Mouse (Mus musculus): ENCODE results near the gene Lrrn4. TPM values are rescaled to one million over a fixed set of nuclear protein-coding genes. Genes with fewer than 3 reads are reported as not detected.

Gene Lrrn4
- polyA plus RNA-seq (2015; fragmentation: Nextera tagmentation; extraction: Ambion mirVana) = 6.3 and 7.3 TPM in 2 replicates

GRCm38 (mm10) chr2:132880844-132881645 is at the start of gene Lrrn4:
TSS of gene Lrrn4 (minus strand) at chr2:132880891.
- Histone ChIP-seq H3K36me3 (ENCODE audit: control insufficient read depth, insufficient read depth, low read length) (no peaks in the 10 kb centered on the region), H3K4me3 (ENCODE audit: low read length) (peak within 1 kb of the TSS; percentile 54), H3K4me2 (ENCODE audit: low read depth, low read length) (peak within 1 kb of the TSS; percentile 88), H3K27ac (ENCODE audit: low read length) (no peak within 1 kb of the TSS), H3K4me1 (replicated peaks; ENCODE audit: control insufficient read depth, insufficient read depth, low read length) (peaks cover 9% of the 10 kb centered on the region; the same call in 1 of the 2 replicates), H3K9ac (ENCODE audit: low read length) (no peak within 1 kb of the TSS), H3K27me3 (ENCODE audit: control insufficient read depth, insufficient read depth, low read depth, low read length) (peaks cover 28% of the 10 kb centered on the region), H3K9me3 (ENCODE audit: control insufficient read depth, low read length) (no peaks in the 10 kb centered on the region)
- WGBS = 12% methylated on average over 12 of the region's 12 CpGs
- no peak for ATAC-seq (ENCODE audit: low read depth)

- no peak overlapping the region for H3K4me2 ChIP-seq (ENCODE audit: low read depth, low read length)
- no peaks in the 10 kb centered on the region for H3K4me1 ChIP-seq (replicated peaks; ENCODE audit: control insufficient read depth, insufficient read depth, low read length)
- H3K9me3 ChIP-seq (ENCODE audit: control insufficient read depth, low read length) = no peaks in the 10 kb centered on the region
- H3K27me3 ChIP-seq (ENCODE audit: control insufficient read depth, insufficient read depth, low read depth, low read length) = no peaks in the 10 kb centered on the region
- H3K4me3 ChIP-seq (ENCODE audit: low read length) = no peak overlapping the region
- H3K9ac ChIP-seq (ENCODE audit: low read length) = no peak overlapping the region
- H3K36me3 ChIP-seq (ENCODE audit: control insufficient read depth, insufficient read depth, low read length) = no peaks in the 10 kb centered on the region
- WGBS = 74% methylated on average over 2 of the region's 2 CpGs
- ATAC-seq (ENCODE audit: low read depth) = no peak
- no peak overlapping the region for H3K27ac ChIP-seq (ENCODE audit: low read length)
Measured at GRCm38 (mm10) chr2:132928999-132929398, 48.3 kb upstream of the Lrrn4 start.

- Histone ChIP-seq H3K36me3 (ENCODE audit: control insufficient read depth, insufficient read depth, low read length) (no peaks in the 10 kb centered on the region), H3K27me3 (ENCODE audit: control insufficient read depth, insufficient read depth, low read depth, low read length) (no peaks in the 10 kb centered on the region), H3K9ac (ENCODE audit: low read length) (no peak overlapping the region), H3K27ac (ENCODE audit: low read length) (no peak overlapping the region), H3K4me3 (ENCODE audit: low read length) (no peak overlapping the region), H3K4me1 (replicated peaks; ENCODE audit: control insufficient read depth, insufficient read depth, low read length) (no peaks in the 10 kb centered on the region), H3K9me3 (ENCODE audit: control insufficient read depth, low read length) (no peaks in the 10 kb centered on the region), H3K4me2 (ENCODE audit: low read depth, low read length) (no peak overlapping the region)
- ATAC-seq (ENCODE audit: low read depth) = no peak
- 33% methylated on average over 2 of the region's 2 CpGs for WGBS
Measured at GRCm38 (mm10) chr2:132927871-132928270, 47.2 kb upstream of the Lrrn4 start.

DNA sequence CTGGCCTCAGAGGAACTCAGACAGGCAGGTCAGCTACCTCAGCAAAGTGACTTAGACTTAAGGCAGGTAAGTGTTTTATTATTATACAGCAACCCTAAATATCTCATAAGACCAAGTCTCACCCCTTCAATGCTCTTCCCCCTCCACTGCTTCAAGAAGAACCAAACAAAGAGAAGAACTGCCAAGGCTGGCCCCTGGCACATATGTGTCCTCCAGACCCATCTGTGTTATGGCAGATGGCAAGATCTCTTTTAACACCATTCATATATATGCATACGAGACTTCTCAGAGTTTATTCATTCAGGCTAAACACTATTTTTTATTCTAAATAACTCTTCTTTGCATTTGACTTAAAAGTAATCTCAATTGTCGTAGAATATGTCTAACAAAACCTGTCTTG is 46.6 kb upstream of the Lrrn4 start:
- Histone ChIP-seq H3K27me3 (ENCODE audit: control insufficient read depth, insufficient read depth, low read depth, low read length) (no peaks in the 10 kb centered on the region), H3K4me3 (ENCODE audit: low read length) (no peak overlapping the region), H3K9me3 (ENCODE audit: control insufficient read depth, low read length) (no peaks in the 10 kb centered on the region), H3K4me2 (ENCODE audit: low read depth, low read length) (no peak overlapping the region), H3K4me1 (replicated peaks; ENCODE audit: control insufficient read depth, insufficient read depth, low read length) (no peaks in the 10 kb centered on the region), H3K36me3 (ENCODE audit: control insufficient read depth, insufficient read depth, low read length) (no peaks in the 10 kb centered on the region), H3K27ac (ENCODE audit: low read length) (no peak overlapping the region), H3K9ac (ENCODE audit: low read length) (no peak overlapping the region)
- ATAC-seq (ENCODE audit: low read depth) = no peak
- 68% methylated on average over 2 of the region's 2 CpGs for WGBS

DNA sequence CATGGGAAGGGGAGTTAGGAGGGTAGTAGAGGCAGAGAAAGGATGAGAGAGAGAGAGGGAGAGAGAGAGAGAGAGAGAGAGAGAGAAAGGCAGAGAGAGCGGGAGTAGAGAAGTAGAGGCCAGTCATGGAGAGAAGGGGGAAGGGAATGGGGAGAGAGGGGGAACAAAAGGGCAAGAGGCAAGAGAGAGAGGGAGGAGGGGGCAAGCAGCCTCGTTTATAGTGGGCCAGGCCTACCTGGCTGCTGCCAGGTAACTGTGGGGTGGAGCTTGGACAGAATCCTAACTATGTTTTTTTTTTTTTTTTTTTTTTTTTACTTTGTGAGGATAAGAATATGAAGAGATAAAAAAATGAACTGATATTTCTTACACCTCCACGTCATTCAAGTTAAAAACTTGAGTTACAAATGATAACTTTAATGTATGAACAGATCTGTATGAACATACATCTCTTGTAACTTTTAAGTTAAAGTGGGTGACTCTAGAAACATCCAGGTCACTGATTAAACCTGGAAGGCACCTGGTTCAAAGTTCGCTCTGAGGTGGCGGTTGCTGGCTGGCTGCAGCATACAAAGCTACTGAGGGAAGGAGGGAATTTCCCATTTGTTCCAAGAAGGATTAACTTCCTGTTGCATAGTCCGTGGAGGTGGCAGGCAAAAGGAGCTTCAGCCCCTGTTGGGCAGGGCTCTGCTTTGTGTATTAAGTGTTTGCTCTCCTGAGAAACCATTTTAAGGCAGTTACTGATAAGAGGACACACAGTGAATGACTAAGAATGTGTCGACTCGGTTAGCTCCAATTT is 42.8 kb upstream of the Lrrn4 start:
- Histone ChIP-seq H3K9ac (ENCODE audit: low read length) (no peak overlapping the region), H3K27me3 (ENCODE audit: control insufficient read depth, insufficient read depth, low read depth, low read length) (no peaks in the 10 kb centered on the region), H3K27ac (ENCODE audit: low read length) (0 out of 2 replicates have a peak overlapping the region, but pooled peaks have one; percentile 40), H3K4me1 (replicated peaks; ENCODE audit: control insufficient read depth, insufficient read depth, low read length) (no peaks in the 10 kb centered on the region), H3K36me3 (ENCODE audit: control insufficient read depth, insufficient read depth, low read length) (no peaks in the 10 kb centered on the region), H3K4me2 (ENCODE audit: low read depth, low read length) (no peak overlapping the region), H3K9me3 (ENCODE audit: control insufficient read depth, low read length) (no peaks in the 10 kb centered on the region), H3K4me3 (ENCODE audit: low read length) (no peak overlapping the region)
- ATAC-seq (ENCODE audit: low read depth) = peak; percentile 59
- WGBS = 35% methylated on average over 8 of the region's 8 CpGs

DNA sequence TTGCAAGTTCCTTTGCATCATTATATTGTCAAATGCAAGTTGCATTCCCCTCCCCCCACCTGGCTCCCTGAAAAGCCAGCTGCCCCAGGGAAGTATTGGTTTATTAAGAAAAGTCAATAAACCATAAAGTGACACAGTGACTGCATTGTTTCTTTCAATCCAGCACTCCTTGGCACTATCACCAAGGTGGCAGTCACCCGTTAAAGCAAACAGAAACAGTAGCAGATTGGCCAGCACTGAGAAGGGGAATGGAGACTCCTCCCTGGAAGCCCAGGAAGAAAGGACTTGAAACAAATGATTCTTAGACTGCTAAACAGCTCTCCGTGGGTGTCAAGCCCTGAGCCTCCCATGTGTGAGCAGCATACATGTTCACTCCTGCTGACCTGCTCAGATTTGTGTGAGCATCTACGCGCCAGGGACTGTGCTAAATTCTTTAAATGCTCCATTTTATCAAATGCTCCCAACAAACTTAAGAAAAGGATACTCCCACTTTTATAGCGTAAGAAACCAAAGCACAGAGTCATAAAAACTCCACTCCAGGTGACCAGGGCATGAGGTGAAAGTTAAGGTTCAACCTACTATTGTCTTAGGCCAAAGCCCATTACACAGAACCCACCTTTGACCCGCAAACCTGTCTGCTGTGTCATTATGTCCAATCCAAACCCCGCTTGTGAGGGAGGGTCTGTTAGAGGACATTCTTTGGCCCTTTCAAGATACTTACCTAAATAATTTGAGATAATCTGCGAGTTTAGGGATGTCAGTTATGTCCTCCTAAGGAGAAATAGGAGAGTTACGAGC is 41.6 kb upstream of the Lrrn4 start:
- Histone ChIP-seq H3K36me3 (ENCODE audit: control insufficient read depth, insufficient read depth, low read length) (no peaks in the 10 kb centered on the region), H3K9me3 (ENCODE audit: control insufficient read depth, low read length) (no peaks in the 10 kb centered on the region), H3K4me3 (ENCODE audit: low read length) (no peak overlapping the region), H3K27ac (ENCODE audit: low read length) (no peak overlapping the region), H3K4me1 (replicated peaks; ENCODE audit: control insufficient read depth, insufficient read depth, low read length) (no peaks in the 10 kb centered on the region), H3K27me3 (ENCODE audit: control insufficient read depth, insufficient read depth, low read depth, low read length) (no peaks in the 10 kb centered on the region), H3K4me2 (ENCODE audit: low read depth, low read length) (no peak overlapping the region), H3K9ac (ENCODE audit: low read length) (no peak overlapping the region)
- peak; percentile 43; the same call in 1 of the 2 replicates for ATAC-seq (ENCODE audit: low read depth)
- WGBS = 67% methylated on average over 9 of the region's 9 CpGs

GRCm38 (mm10) chr2:132914785-132915184 is 34.1 kb upstream of the Lrrn4 start:
- no peaks in the 10 kb centered on the region for H3K4me1 ChIP-seq (replicated peaks; ENCODE audit: control insufficient read depth, insufficient read depth, low read length)
- no peaks in the 10 kb centered on the region for H3K9me3 ChIP-seq (ENCODE audit: control insufficient read depth, low read length)
- no peak overlapping the region for H3K9ac ChIP-seq (ENCODE audit: low read length)
- H3K4me2 ChIP-seq (ENCODE audit: low read depth, low read length) = no peak overlapping the region
- no peak for ATAC-seq (ENCODE audit: low read depth)
- no peak overlapping the region for H3K4me3 ChIP-seq (ENCODE audit: low read length)
- no peaks in the 10 kb centered on the region for H3K36me3 ChIP-seq (ENCODE audit: control insufficient read depth, insufficient read depth, low read length)
- 45% methylated on average over 1 of the region's 1 CpGs for WGBS
- no peaks in the 10 kb centered on the region for H3K27me3 ChIP-seq (ENCODE audit: control insufficient read depth, insufficient read depth, low read depth, low read length)
- no peak overlapping the region for H3K27ac ChIP-seq (ENCODE audit: low read length)

DNA sequence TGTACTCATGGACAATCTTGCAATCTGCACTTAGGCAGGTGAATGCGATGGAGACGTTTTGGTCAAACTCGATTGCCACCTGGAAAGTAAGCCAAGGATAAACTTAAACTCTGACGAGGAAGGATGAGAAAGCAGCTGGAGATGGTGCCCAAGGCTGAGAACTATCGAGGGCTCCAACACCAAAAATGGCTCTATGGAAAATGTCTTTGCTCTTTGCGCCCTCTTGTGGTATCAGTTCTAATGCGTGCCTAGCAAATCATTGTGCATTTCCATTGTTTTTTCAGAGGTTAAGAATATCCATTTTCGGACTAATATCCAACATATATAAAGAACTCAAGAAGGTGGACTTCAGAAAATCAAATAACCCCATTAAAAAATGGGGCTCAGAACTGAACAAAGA is 26.1 kb upstream of the Lrrn4 start:
- Histone ChIP-seq H3K36me3 (ENCODE audit: control insufficient read depth, insufficient read depth, low read length) (no peaks in the 10 kb centered on the region), H3K4me2 (ENCODE audit: low read depth, low read length) (no peak overlapping the region), H3K9me3 (ENCODE audit: control insufficient read depth, low read length) (no peaks in the 10 kb centered on the region), H3K27ac (ENCODE audit: low read length) (no peak overlapping the region), H3K27me3 (ENCODE audit: control insufficient read depth, insufficient read depth, low read depth, low read length) (no peaks in the 10 kb centered on the region), H3K4me3 (ENCODE audit: low read length) (no peak overlapping the region), H3K4me1 (replicated peaks; ENCODE audit: control insufficient read depth, insufficient read depth, low read length) (no peaks in the 10 kb centered on the region), H3K9ac (ENCODE audit: low read length) (no peak overlapping the region)
- WGBS = 29% methylated on average over 8 of the region's 8 CpGs
- no peak for ATAC-seq (ENCODE audit: low read depth)

DNA sequence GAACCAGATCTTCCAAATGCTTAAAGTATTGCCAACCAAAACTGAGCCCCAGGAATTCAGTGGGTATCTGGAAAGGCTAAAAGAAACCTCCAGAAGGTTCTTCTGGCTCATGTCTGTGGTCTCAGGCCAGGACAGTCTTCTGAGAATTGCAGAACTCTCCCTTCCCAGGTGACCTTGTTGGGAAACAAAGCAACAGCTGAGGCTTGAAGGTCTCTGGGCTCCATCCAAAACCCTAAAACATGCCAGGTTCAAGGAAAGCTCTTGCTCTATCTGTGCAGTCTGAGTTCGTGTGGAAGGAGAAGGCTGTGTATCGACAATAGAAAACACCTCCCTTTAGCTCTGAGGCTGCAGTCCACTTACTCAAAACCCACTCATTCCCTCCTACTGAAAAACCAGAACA is 24.3 kb upstream of the Lrrn4 start:
- no peaks in the 10 kb centered on the region for H3K9me3 ChIP-seq (ENCODE audit: control insufficient read depth, low read length)
- no peak for ATAC-seq (ENCODE audit: low read depth)
- no peak overlapping the region for H3K27ac ChIP-seq (ENCODE audit: low read length)
- WGBS = 59% methylated on average over 2 of the region's 2 CpGs
- no peak overlapping the region for H3K4me3 ChIP-seq (ENCODE audit: low read length)
- no peaks in the 10 kb centered on the region for H3K4me1 ChIP-seq (replicated peaks; ENCODE audit: control insufficient read depth, insufficient read depth, low read length)
- H3K27me3 ChIP-seq (ENCODE audit: control insufficient read depth, insufficient read depth, low read depth, low read length) = no peaks in the 10 kb centered on the region
- H3K4me2 ChIP-seq (ENCODE audit: low read depth, low read length) = no peak overlapping the region
- no peak overlapping the region for H3K9ac ChIP-seq (ENCODE audit: low read length)
- no peaks in the 10 kb centered on the region for H3K36me3 ChIP-seq (ENCODE audit: control insufficient read depth, insufficient read depth, low read length)

All from lung, embryonic 16.5 days (tissue).